Mouse (Mus musculus): ENCODE measurements around the gene Rnf215.

DNA sequence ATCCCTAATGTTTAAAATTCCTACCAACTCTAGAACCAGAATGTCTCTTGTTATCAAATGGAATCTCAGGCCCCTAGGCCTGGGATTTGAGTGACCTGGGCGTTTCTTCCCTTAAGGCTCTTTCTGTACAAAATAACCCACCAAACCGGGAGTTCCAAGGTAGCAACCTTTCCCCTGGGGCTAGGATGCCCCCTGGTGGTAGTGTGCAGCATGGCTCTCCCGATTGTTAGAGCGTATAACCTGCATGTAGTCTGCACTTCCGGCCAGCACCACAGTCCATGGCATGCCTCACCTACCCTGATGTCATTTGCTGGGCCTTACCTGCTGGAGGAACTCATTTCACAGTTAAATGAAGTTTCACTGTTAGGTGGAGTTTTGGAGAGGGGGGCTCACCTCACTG lies 11.1 kb upstream of the Rnf215 start:
- peak; percentile 98 to 99 for TF ChIP-seq CTCF (conservative IDR thresholded peaks at IDR 0.05 in 1 of 2, IDR thresholded peaks at IDR 0.05 in 1 of 2; ENCODE audit: low read depth in 2 of 2, low read length in 2 of 2)
- no peak for TF ChIP-seq ZMIZ1 (IDR thresholded peaks at IDR 0.05; ENCODE audit: low read depth, low read length)
- no peak for TF ChIP-seq POLR2A (IDR thresholded peaks at IDR 0.05; ENCODE audit: low read depth, low read length)
- TF ChIP-seq PAX5 (IDR thresholded peaks at IDR 0.05; ENCODE audit: low read length): no peak
- no peak for TF ChIP-seq CHD1 (IDR thresholded peaks at IDR 0.05; ENCODE audit: low read depth, low read length)
- no peak for TF ChIP-seq GABPA (IDR thresholded peaks at IDR 0.05; ENCODE audit: insufficient replicate concordance, low read depth, low read length)
- TF ChIP-seq NELFE (IDR thresholded peaks at IDR 0.05; ENCODE audit: low read depth, low read length): no peak
- no peak for TF ChIP-seq RCOR1 (conservative IDR thresholded peaks at IDR 0.05; ENCODE audit: low read depth, low read length)
- TF ChIP-seq MAX (IDR thresholded peaks at IDR 0.05; ENCODE audit: low read length): peak; percentile 73; the same call in 1 of the 2 replicates
- peak; percentile 90 for TF ChIP-seq RAD21 (IDR thresholded peaks at IDR 0.05; ENCODE audit: low read depth, low read length)
